Mouse (Mus musculus) olfactory bulb, adult 2 months (tissue): ENCODE measurements around the gene Cyp1a2.

Experiments used
- CTCF ChIP-seq: fragments of 200-500 bp; IDR thresholded peaks from 2 replicates; pipeline ENCODE4 v1.5.1; 2012; ENCODE audit warnings: low read depth, mild to moderate bottlenecking, low read length, moderate library complexity; ENCODE audit not compliant: insufficient read depth
- POLR2A ChIP-seq: fragments of 200-500 bp; IDR thresholded peaks from 2 replicates; pipeline ENCODE4 v1.6.1; 2012; ENCODE audit warnings: mild to moderate bottlenecking, low read depth, low read length, moderate library complexity; ENCODE audit not compliant: insufficient read depth

- TF ChIP-seq POLR2A (no peak), CTCF (no peak)
Observed at GRCm38 (mm10) chr9:57683520-57683919, at the start of gene Cyp1a2.
